Mouse (Mus musculus): Measurements from ENCODE around the gene Elp4.

Elp4 gene

DNA sequence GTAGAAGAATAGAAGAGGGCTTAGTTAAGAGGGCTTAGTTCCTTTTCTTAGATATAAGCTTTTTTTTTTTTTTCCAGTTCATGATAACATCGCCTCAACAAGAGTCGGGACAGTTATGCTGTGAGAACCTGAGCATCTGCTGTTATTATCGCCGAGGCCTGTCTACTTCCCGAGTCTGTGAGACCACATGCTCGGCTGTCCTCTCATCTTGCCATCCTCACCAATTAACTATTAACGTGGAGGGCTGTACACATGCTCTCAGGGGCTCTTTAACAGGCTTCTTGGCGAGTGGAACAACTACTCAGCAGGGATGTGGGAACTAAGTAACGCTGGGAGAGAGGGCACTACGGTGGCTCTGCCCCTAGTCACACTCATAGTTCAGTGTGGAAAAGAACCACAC is 99.9 kb downstream of the Elp4 start:
- DNase-seq: no peak

DNA sequence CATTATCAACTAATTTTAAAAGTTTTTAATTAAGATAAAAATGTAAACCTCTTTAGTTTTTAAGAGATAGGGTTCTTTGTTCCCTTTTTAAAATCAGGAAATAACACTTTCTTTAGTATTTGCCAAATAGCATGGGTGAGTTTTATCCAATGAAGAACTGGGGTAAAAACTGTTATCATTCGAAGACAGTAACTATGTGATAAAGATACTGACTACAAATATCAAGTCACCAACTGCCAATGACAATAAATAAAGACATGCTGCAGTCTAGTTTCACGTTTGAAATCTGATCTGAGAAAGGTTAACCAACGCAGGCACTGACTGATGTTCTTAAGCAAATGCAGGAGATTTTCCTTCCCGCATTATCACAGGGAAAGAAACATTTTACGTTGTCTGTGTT is 100.9 kb downstream of the Elp4 start:
- DNase-seq: no peak

DNA sequence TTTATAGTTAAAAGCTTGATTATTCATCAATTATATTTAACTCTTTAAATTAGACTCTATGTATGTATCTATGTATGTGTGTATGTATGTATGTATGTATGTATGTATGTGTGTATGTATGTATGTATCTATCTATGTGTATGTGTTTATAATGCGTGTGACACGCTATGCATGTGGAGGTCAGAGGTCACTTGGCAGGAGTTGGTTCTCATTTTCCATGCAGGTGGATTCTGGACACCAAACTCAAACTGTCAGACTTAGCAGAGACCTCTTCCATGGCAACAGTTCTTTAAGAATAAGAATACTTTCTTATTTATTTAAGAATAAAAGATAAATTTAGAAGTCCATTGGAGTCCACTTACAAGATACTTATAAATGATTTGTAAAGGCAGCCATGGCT is 101.5 kb downstream of the Elp4 start:
- no peak for DNase-seq

DNA sequence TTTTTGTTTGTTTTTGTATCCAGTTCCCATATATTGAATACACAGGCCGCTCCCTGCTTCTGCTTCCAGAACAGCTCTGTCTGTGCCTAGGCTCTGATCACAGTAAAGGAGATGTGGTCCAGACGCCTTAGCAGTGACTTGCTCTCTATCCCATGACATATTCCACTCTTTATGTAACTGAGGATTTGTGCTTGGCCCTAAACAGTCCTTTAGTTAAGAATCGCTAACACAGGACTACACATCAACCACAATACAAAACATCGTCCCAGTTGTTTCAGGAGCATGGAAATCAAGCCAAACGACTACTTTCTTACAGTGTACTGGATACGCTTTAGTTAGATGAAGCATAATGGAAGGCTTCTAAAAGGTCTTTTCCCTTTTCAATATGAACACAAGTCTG is 102.8 kb downstream of the Elp4 start:
- no peak for DNase-seq

DNA sequence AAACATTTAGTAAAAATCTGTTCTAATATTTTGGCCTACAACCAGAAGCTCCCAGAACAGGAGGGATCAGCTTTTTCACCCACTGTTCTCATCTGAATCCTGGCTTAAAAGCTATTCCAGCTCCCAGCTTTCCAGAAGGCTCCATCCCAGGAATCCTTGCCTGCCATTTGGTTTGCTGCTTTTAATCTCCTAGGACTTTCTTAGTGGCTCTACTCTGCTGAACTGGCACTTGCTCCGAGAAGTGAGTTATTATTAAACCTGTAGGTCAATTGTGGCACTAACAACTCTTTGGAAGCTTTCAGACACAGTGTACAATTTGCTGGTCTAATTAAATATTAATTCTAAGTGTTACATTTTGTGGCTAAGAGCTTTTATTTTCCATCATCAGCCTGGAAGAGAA is 103.7 kb downstream of the Elp4 start:
- DNase-seq: no peak

- no peak for DNase-seq
Observed at GRCm38 (mm10) chr2:105799840-105800239, 104.5 kb downstream of the Elp4 start.

GRCm38 (mm10) chr2:105797842-105798241 is 106.5 kb downstream of the Elp4 start:
- DNase-seq: no peak

GRCm38 (mm10) chr2:105796101-105796500 is 108.3 kb downstream of the Elp4 start:
- no peak for DNase-seq

DNA sequence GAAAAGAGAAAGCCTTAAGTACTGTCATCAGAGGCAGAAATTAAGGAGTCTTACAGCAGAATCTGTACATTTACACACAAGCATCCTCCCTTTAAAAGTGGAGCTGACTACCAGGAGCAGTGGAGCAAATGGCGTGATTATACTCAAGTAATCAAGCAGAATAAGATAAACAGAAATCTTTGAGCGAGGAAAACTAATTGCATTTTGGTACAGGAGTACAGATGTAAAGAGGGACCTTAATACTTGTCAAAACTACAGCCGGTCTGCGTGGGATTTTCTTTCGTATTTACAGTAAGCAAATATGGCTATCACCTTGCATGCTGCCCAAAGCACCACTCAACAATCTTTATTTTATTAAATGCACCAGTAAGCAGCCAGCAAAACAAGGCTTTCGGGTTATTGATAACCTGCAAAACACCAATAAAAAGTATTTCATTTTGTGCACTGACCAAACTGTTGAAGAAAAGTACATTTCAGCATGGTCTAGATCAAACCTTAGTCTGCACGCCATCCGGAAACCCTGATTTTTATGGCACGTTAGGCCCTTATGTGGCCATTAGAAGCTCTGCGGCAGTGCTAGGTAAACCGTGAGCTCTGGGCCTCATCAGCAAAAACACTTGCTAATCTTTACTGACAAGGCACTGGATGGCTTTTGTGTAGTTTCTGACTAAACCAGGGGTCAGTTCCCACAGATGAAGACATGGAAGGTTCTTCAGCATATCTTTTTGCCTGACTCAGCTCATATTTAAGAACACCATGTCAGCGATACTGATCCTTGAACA is 111.8 kb downstream of the Elp4 start:
- DNase-seq: no peak

GRCm38 (mm10) chr2:105789936-105790335 is 114.4 kb downstream of the Elp4 start:
- no peak for DNase-seq

DNA sequence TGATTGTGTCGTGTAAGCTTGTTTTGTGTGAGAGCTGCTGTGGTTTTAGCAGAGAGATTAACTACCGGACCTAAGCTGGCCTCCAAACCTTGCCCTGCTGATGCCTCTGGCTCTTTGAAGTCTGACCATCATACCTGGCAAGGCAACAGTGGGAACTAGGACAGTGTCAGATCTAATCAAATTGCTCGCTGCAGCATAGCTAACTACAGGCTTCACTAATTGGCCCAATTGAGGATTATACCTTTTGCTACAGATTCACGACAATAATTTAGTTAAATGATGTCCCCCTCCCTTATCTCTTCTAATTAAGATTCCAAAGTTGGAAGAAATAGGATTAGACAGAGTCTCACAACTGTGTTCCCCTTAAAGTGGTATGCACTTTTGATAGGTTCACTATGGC is 116.6 kb downstream of the Elp4 start:
- DNase-seq: no peak

DNA sequence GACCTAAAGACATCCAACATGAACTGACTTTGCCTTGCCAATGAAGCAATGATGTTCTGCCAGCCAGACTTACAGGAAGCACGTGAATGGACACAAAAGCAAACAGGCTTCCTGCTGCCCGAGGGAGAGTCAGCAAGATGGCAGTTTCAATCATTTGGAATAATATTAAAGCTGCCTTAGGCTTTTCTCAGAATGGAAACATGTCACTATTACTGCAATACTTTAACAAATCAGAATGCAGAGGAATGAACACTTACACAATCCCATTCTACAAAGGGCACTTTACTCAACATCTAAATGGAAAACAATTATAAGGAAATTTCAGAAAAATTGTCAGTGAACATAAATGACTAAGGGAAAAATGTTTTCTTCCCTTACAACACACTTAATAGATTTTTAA is 117.4 kb downstream of the Elp4 start:
- DNase-seq: no peak

- no peak for DNase-seq
Observed at GRCm38 (mm10) chr2:105782885-105783284, 121.5 kb downstream of the Elp4 start.

- DNase-seq: no peak
Observed at GRCm38 (mm10) chr2:105780739-105781138, 123.6 kb downstream of the Elp4 start.

DNA sequence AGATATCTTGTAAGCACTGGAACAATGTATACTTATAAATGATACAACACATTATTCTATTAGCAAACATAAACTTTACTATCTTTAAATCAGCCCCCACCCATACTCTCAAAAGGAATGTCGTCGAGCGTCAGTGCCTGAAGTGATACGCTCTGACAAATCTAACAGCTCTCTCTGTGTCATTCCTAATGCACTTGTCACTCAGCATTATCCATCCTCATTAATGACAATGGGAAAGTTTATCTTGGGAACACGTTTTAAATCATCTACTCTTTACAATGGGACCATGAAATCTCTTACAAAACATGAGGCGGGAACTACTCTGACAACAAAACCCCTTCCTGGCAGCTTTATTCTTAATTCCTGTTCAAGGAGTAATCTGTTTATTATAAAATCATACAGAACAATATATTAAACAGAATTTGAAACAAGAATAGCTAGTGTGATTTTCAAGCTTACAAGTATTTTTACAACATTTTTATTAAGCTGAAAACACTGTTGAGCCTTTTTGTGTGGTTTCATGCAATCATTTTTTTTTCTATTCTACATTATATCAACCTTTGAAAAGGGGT is 125.0 kb downstream of the Elp4 start:
- DNase-seq: no peak

GRCm38 (mm10) chr2:105771314-105771713 is 133.1 kb downstream of the Elp4 start:
- no peak for DNase-seq

DNA sequence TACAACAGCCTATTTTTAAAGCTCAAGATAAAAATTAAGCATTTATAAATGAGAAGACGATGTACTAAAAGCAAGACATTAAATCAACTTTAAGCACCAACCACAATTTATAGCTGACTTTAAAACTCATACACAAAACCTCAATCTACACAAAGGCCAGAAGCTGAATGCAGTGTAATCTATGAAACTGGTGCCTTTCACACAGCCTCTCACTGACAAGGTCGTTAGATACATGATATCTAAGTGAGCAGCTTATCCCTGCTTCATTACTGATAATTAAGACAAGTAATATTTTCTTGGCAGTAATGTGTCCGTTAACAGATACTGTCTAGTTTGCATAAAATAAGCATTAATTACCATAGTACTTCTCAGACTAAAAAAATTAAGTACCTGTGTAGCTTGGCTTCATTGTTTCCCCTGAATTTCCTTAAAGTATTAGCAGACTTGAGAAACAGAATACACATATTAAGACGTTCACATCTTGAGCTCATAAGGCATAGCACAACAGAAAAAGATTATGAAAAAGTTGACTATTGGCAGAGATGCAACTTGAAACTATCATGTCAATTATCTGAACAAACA is 134.5 kb downstream of the Elp4 start:
- no peak for DNase-seq

GRCm38 (mm10) chr2:105753512-105753911 is 150.9 kb downstream of the Elp4 start:
- no peak for DNase-seq

DNA sequence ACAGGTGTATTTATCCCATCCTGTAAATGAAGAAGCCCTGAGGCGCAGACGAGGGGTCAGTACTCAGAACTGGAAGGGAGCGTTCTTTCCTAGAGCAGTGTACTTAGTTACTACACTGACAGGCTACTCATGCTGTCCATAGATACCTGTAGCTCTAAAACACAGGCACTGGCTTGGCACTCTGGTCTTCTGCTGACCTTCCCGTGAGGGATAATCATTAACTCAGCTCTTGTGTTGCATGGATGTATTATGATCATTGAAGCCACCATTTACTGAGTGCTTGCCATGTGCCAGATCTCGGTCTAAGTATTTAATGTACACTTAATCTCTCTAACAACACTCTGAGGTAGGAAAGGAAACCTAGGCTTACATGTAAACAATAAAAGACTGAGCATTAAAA is 155.3 kb downstream of the Elp4 start:
- no peak for DNase-seq

DNA sequence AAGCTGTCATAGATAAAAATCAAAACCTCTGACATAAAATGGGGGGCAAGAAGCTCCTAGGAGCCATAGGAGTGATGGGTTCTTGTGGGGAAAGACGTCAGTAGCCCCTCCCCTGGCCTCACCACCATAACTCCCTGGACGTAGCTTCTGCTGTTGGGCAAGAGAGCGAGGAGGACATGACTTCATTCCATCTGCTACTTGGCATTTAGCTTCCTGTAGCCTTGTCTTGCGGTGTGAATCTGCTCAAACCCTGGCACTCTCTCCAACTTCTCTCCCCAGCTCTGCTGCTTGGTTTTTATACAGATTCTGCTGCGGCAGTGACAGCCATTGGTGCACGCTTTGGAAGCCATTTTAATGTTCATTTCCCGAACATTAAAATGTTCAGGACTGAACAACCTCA is 157.5 kb downstream of the Elp4 start:
- DNase-seq: no peak

DNA sequence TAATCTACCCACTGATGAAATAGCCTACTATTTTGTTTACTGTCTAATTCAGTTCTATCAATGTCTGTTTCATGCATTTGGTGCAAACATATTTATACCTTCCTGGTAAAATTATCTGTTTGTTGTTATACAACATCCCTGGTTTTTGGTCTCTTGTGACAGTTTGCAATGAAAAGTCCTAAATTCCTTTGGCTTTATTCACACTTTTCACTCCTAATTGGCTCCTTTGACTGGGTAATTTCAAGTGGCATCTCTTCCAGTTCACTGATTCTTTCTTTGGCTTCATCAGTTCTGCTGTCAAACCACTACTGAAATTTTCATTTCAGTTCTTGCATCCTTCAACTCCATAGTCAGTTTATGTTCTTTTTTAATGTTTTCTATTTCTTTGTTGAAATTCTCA is 168.2 kb downstream of the Elp4 start:
- no peak for DNase-seq

DNA sequence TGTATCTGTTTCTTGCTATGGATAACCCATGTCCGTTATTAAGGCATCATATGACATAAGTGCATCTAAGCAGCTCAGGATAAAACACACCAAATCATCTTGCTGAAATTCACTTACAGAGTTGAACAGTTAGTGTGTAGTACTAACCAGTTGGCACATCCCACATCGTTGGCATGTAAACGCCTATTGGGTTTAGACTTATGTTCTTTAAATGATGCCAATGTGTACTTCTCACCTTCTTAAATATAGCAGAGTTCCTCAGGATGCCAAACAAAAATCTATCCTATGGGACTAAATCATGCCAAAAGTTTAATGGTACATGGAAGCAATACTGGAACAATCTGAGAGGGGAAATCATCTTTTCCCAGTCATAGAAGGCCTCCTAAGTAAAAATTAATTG is 173.7 kb downstream of the Elp4 start:
- no peak for DNase-seq

DNA sequence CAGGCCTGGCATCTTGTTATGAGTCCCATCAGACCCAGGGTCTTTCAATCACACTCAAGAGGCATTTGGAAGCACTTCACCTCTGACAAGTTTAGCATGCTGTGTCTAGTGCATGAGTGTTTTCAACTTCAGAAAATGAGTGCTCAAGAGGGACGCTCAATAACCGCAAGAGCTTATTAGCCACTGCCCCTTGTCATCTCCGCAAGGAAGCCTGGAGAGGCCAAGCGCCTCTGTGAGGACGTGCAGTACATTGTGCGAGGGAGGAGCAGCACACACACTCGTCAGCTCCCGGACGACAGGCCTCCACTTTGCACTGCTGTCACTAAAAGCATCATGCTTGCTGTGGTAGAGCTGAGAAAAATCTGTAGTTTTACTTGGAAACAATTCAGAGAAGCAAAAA is 177.7 kb downstream of the Elp4 start:
- no peak for DNase-seq

DNA sequence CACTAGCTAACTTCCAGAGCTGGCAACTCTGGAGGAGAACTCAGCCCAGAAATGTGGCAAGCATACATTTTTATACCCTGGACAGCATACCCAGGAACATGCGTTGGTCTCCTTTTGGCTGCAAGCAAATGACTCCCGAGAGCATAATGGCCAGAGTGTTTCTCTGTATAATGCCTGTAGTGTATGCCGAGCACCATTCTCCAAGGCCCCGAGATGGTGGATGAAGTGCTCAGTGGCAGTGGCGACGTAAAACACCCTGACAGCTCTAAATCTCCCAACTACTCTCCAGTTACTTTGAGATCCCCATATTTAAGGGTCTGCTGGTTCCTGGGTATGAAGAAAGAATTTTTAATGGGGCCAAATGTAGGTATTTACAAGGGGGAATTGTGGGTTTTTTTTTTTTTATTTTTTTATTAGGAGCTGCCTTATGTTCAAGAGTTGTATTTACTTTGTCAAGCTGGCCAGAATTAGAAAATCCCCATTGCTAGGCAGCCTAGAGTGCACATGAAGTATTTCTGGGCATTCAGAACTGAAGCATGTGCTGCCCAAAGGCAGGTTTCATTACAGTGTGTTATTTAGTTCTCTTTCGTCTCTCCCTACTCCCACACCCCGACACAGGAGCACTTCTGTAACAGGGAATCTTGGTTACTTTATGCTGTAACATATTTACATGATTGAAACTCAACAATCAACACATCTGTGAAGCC is 188.8 kb downstream of the Elp4 start:
- DNase-seq: no peak
